Mouse (Mus musculus): Measurements from ENCODE around the gene Mrpl58. TPM values are rescaled to one million over a fixed set of nuclear protein-coding genes. Genes with fewer than 3 reads are reported as not detected.
A peak's percentile ranks its signal among the peaks of the same experiment; 100 is the strongest.

Gene Mrpl58
- polyA plus RNA-seq, 1 experiment from 2014 or later, result 204 TPM

- Histone ChIP-seq H3K4me1 (peaks cover 37% of the 10 kb centered on the region), H3K27me3 (no peaks in the 10 kb centered on the region), H3K4me2 (peak within 1 kb of the TSS; percentile 80), H3K27ac (peak within 1 kb of the TSS; percentile 90), H3K4me3 (replicated peaks) (peak within 1 kb of the TSS; percentile 91), H3K9ac (peak within 1 kb of the TSS; percentile 94), H3K9me3 (replicated peaks) (no peaks in the 10 kb centered on the region), H3K36me3 (peaks cover 53% of the 10 kb centered on the region)
- ATAC-seq (replicated peaks; ENCODE audit: low FRiP score), result peak; percentile 98
- under 1% methylated on average over 52 of the region's 56 CpGs for WGBS
These were observed 16.1 kb downstream of the Mrpl58 start, which contains the start of the genes Atp5h and Kctd2 for GRCm38 (mm10) chr11:115419531-115420237. Gene Atp5h, minus strand, starts transcription at chr11:115419962. Gene Kctd2, plus strand, starts transcription at chr11:115420128.

GRCm38 (mm10) chr11:115420336-115421190 lies 17.0 kb downstream of the Mrpl58 start:
- peaks cover 54% of the 10 kb centered on the region for H3K36me3 ChIP-seq
- H3K9me3 ChIP-seq (replicated peaks), result no peaks in the 10 kb centered on the region
- H3K27ac ChIP-seq, result peak overlapping the region; percentile 90
- H3K27me3 ChIP-seq, result no peaks in the 10 kb centered on the region
- peak overlapping the region; percentile 75 for H3K4me2 ChIP-seq
- peak; percentile 77 for ATAC-seq (replicated peaks; ENCODE audit: low FRiP score)
- H3K4me3 ChIP-seq (replicated peaks), result peak overlapping the region; percentile 91
- H3K9ac ChIP-seq, result peak overlapping the region; percentile 94
- WGBS, result under 1% methylated on average over 45 of the region's 45 CpGs
- peaks cover 37% of the 10 kb centered on the region for H3K4me1 ChIP-seq

- no peaks in the 10 kb centered on the region for H3K9me3 ChIP-seq (replicated peaks)
These were observed 17.8 kb downstream of the Mrpl58 start for GRCm38 (mm10) chr11:115421328-115421727.

GRCm38 (mm10) chr11:115421972-115422371 lies 18.4 kb downstream of the Mrpl58 start:
- no peak overlapping the region for H3K9ac ChIP-seq
- no peaks in the 10 kb centered on the region for H3K9me3 ChIP-seq (replicated peaks)
- H3K4me1 ChIP-seq, result peaks cover 34% of the 10 kb centered on the region
- H3K27ac ChIP-seq, result no peak overlapping the region
- H3K4me3 ChIP-seq (replicated peaks), result no peak overlapping the region
- no peak overlapping the region for H3K4me2 ChIP-seq
- H3K27me3 ChIP-seq, result no peaks in the 10 kb centered on the region
- WGBS, result 94% methylated on average over 16 of the region's 16 CpGs
- no peak for ATAC-seq (replicated peaks; ENCODE audit: low FRiP score)
- H3K36me3 ChIP-seq, result peaks cover 54% of the 10 kb centered on the region

More at GRCm38 (mm10) chr11:115421328-115421727, 17.8 kb downstream of the Mrpl58 start:
- Histone ChIP-seq H3K36me3 (peaks cover 54% of the 10 kb centered on the region), H3K27me3 (no peaks in the 10 kb centered on the region), H3K9ac (peak overlapping the region; percentile 94; the same call in 1 of the 2 replicates), H3K4me3 (replicated peaks) (peak overlapping the region; percentile 91), H3K4me1 (peaks cover 37% of the 10 kb centered on the region), H3K27ac (no peak overlapping the region), H3K4me2 (peak overlapping the region; percentile 75)
- 52% methylated on average over 1 of the region's 1 CpGs for WGBS
- ATAC-seq (replicated peaks; ENCODE audit: low FRiP score), result no peak

- Histone ChIP-seq H3K36me3 (peaks cover 51% of the 10 kb centered on the region), H3K9ac (no peak overlapping the region), H3K27ac (no peak overlapping the region), H3K9me3 (replicated peaks) (no peaks in the 10 kb centered on the region), H3K4me3 (replicated peaks) (no peak overlapping the region), H3K27me3 (no peaks in the 10 kb centered on the region), H3K4me2 (no peak overlapping the region), H3K4me1 (peaks cover 38% of the 10 kb centered on the region)
- 81% methylated on average over 3 of the region's 3 CpGs for WGBS
- ATAC-seq (replicated peaks; ENCODE audit: low FRiP score), result no peak
These were observed 19.5 kb downstream of the Mrpl58 start for GRCm38 (mm10) chr11:115423091-115423490.

- H3K9ac ChIP-seq, result no peak overlapping the region
- H3K27me3 ChIP-seq, result no peaks in the 10 kb centered on the region
- H3K36me3 ChIP-seq, result peaks cover 63% of the 10 kb centered on the region
- H3K4me3 ChIP-seq (replicated peaks), result no peak overlapping the region
- peaks cover 29% of the 10 kb centered on the region for H3K4me1 ChIP-seq
- 84% methylated on average over 7 of the region's 7 CpGs for WGBS
- H3K9me3 ChIP-seq (replicated peaks), result no peaks in the 10 kb centered on the region
- ATAC-seq (replicated peaks; ENCODE audit: low FRiP score), result no peak
- no peak overlapping the region for H3K4me2 ChIP-seq
- H3K27ac ChIP-seq, result no peak overlapping the region
These were observed 21.1 kb downstream of the Mrpl58 start for GRCm38 (mm10) chr11:115424666-115425065.

GRCm38 (mm10) chr11:115425671-115426070 lies 22.1 kb downstream of the Mrpl58 start:
- Histone ChIP-seq H3K4me2 (no peak overlapping the region), H3K4me1 (peaks cover 28% of the 10 kb centered on the region), H3K27ac (no peak overlapping the region), H3K36me3 (peaks cover 73% of the 10 kb centered on the region), H3K9me3 (replicated peaks) (no peaks in the 10 kb centered on the region), H3K9ac (no peak overlapping the region), H3K27me3 (no peaks in the 10 kb centered on the region), H3K4me3 (replicated peaks) (no peak overlapping the region)
- ATAC-seq (replicated peaks; ENCODE audit: low FRiP score), result no peak
- WGBS, result 81% methylated on average over 6 of the region's 6 CpGs

GRCm38 (mm10) chr11:115427482-115428331 lies 24.2 kb downstream of the Mrpl58 start:
- Histone ChIP-seq H3K27ac (peak overlapping the region; percentile 59), H3K4me1 (peaks cover 14% of the 10 kb centered on the region)
- peak; percentile 63 for ATAC-seq (replicated peaks; ENCODE audit: low FRiP score)

GRCm38 (mm10) chr11:115429307-115429706 lies 25.8 kb downstream of the Mrpl58 start:
- no peak for ATAC-seq (replicated peaks; ENCODE audit: low FRiP score)
- Histone ChIP-seq H3K27ac (no peak overlapping the region), H3K9ac (no peak overlapping the region), H3K4me3 (replicated peaks) (no peak overlapping the region), H3K9me3 (replicated peaks) (no peaks in the 10 kb centered on the region), H3K4me2 (no peak overlapping the region), H3K36me3 (peaks cover 83% of the 10 kb centered on the region), H3K27me3 (no peaks in the 10 kb centered on the region), H3K4me1 (peaks cover 14% of the 10 kb centered on the region)
- WGBS, result 89% methylated on average over 7 of the region's 7 CpGs

More at GRCm38 (mm10) chr11:115427482-115428331, 24.2 kb downstream of the Mrpl58 start:
- Histone ChIP-seq H3K9ac (no peak overlapping the region; the same call in 1 of the 2 replicates), H3K4me2 (peak overlapping the region; percentile 32), H3K9me3 (replicated peaks) (no peaks in the 10 kb centered on the region), H3K4me3 (replicated peaks) (no peak overlapping the region), H3K27me3 (no peaks in the 10 kb centered on the region), H3K36me3 (peaks cover 89% of the 10 kb centered on the region)
- WGBS, result 39% methylated on average over 20 of the region's 20 CpGs

GRCm38 (mm10) chr11:115430561-115430960 lies 27.0 kb downstream of the Mrpl58 start:
- H3K4me3 ChIP-seq (replicated peaks), result no peak overlapping the region
- H3K27ac ChIP-seq, result no peak overlapping the region
- ATAC-seq (replicated peaks; ENCODE audit: low FRiP score), result no peak
- no peak overlapping the region for H3K4me2 ChIP-seq
- H3K27me3 ChIP-seq, result no peaks in the 10 kb centered on the region
- 88% methylated on average over 6 of the region's 6 CpGs for WGBS
- H3K4me1 ChIP-seq, result peaks cover 24% of the 10 kb centered on the region
- H3K36me3 ChIP-seq, result peaks cover 71% of the 10 kb centered on the region
- H3K9me3 ChIP-seq (replicated peaks), result no peaks in the 10 kb centered on the region
- H3K9ac ChIP-seq, result no peak overlapping the region

- Histone ChIP-seq H3K27me3 (no peaks in the 10 kb centered on the region), H3K4me2 (no peak overlapping the region), H3K9ac (no peak overlapping the region), H3K4me3 (replicated peaks) (no peak overlapping the region), H3K27ac (peak overlapping the region; percentile 29), H3K9me3 (replicated peaks) (no peaks in the 10 kb centered on the region), H3K36me3 (peaks cover 50% of the 10 kb centered on the region), H3K4me1 (peaks cover 27% of the 10 kb centered on the region)
- ATAC-seq (replicated peaks; ENCODE audit: low FRiP score), result no peak
- WGBS, result 85% methylated on average over 4 of the region's 4 CpGs
These were observed 29.3 kb downstream of the Mrpl58 start for GRCm38 (mm10) chr11:115432814-115433213.
